Mouse (Mus musculus) thymus, adult 2 months (tissue): ENCODE data around the gene Cryab.

ENCODE experiments used
- CTCF ChIP-seq: fragments of 200-500 bp; IDR thresholded peaks from 2 replicates; pipeline ENCODE4 v1.5.1; 2012; ENCODE audit warnings: mild to moderate bottlenecking, control low read depth, low read length, moderate library complexity, borderline replicate concordance; ENCODE audit not compliant: control insufficient read depth, poor library complexity, insufficient read depth; ENCODE audit errors: extremely low read depth
- POLR2A ChIP-seq: fragments of 200-500 bp; IDR thresholded peaks from 2 replicates; pipeline ENCODE4 v1.6.1; 2012; ENCODE audit warnings: mild to moderate bottlenecking, low read length, control low read depth, moderate library complexity; ENCODE audit not compliant: control insufficient read depth, poor library complexity, insufficient read depth; ENCODE audit errors: extremely low read depth

- TF ChIP-seq CTCF: no peak
- no peak for TF ChIP-seq POLR2A
Measured at GRCm38 (mm10) chr9:50800985-50801384, 49.9 kb downstream of the Cryab start.
